Mouse (Mus musculus): Measurements from ENCODE around the gene Rps12-ps3.

The Rps12-ps3 gene

DNA sequence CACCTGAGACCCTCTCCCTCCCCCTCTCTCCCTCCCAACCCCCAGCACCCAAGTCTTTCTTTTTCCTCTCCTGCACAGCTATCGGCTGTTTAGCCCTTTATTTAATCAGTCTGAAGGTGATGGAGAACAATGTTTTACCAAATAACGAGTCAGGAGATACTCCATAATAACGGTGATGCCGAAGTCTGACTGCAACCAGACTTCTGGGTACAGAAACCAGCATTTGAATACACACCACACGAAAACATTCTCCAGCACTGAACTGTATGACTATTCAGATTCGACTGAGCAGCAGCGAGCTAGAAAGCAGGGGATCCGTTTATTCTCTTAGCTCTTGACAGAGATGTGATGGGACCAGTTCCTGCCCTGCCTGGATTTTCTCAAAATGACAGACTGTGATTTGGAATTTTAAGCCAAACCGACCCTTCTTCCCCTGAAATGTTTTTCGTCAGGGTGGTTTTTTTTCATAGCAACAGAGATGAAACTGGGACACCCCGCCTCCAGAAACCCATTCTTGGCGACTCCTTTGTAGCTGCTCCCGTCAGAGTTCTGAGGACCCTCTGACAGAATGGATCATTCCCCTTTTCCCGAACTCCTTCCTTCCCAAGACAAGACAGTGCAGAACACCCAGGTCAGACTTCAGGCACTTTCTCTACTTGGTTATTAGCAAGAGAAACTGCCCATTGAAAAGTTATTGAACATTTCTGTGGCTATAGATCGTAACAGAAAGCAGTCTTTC lies 29.2 kb downstream of the Rps12-ps3 start:
- peak in 1 of 2 experiments; percentile 3 for DNase-seq (ENCODE audit: low spot score in 2 of 2)

DNA sequence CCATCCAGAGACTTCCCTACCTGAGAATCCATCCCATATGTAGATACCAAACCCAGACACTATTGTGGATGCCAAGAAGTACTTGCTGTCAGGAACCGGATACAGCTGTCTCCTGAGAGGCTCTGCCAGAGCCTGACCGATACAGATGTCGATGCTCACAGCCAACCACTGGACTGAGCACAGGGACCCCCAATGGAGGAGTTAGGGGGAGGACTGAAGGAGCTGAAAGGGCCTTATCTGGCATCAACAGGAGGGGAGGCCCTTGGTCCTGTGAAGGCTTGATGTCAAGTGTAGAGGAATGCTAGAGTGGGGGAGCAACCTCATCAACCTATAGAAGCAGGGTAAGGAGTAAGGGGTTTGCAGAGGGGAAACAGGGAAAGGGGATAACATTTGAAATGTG lies 30.7 kb downstream of the Rps12-ps3 start:
- DNase-seq (ENCODE audit: low spot score in 2 of 2) = peak in 1 of 2 experiments; percentile 47

DNA sequence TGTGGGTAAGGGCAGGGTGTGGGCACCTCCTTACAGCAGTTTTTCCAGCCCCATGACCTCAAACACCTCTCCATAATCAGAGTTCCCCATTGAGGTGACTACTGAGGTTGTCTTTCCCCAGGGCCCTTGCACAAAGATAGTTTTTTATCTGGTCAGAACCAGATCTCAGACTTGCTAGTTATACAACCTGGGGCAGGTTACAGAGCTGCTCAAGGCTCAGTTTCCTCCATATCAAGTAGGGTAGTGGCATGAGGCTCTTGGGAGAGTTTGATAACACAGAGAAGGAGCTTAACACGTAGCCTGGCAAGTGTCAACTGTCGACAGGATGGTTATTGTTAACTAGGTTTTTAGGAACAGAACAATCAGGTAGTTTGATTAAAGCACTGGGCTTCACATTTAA lies 32.8 kb downstream of the Rps12-ps3 start:
- DNase-seq (ENCODE audit: low spot score in 2 of 2) = peak in 1 of 2 experiments; percentile 12

DNA sequence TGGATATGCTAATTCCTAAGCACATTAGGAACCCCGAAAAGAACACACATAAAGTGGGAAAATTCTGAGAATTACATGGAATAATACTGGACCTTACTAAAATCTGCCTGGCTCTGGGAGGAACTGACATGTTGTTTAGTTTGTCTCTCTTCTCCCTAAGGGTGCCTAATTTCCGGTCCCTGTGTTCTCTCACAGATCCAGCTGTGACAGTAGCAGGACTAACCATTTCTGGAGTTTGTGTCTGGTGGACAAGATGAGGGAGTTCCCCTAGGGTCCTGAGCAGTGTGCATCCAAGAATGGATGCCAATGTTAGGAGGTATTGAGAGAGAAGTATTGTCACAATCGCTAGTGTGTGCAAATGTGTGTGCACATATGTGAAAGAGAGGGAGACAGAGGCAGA lies 34.3 kb downstream of the Rps12-ps3 start:
- DNase-seq (ENCODE audit: low spot score in 2 of 2) = no peak

DNA sequence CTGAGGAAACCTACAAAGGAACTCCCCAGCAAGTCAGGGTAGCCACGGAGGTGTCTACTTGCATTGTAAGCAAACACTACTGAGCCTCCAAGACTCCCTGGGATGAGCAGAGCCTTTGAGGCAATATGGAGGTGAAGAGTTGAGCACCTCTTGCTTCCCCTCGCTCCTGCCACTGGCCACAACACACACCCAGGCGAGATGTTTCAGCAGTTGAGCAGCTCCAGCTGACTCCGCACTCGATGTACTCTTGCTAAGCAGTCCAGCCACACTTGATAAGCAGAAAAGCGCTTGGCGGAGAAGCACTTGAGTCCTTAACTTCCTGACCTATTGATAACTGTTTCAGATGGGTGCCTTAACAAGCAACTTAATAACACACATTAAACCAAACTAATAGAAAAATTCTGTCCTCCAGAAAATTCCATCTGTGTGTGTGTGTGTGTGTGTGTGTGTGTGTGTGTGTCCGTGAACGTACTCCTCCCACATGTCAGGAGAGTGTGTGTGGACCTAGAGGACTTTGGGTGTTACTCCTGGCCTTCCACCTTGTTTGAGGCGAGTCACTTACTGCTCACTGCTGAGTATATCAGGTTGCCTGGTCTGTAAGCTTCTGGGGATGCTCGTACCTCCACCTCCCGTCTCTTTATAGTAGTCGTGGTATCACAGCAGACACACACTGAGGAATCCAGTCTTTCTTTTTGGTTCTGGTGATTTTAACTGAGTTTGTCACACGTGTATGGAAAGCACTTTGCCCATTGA lies 34.9 kb downstream of the Rps12-ps3 start:
- DNase-seq (ENCODE audit: low spot score in 2 of 2) = peak in 1 of 2 experiments; percentile 34

DNA sequence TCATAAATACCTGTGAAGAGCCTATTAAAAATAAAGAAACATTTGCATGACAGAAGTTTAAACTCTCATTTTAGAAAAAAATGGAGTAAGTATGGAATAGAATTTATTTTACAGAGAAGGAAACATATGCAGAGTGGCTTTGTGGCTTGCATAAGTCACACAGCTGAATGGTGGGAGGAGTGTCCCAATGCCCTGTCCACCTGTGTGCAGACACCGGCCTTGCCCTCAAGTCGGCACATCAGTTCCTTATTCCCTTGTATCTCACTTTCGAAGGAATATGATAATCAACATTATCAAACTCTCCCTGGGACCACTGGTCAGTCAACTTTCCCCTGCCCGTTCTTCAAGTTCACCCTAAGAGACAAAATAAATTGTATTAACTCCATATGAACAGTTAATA lies 35.8 kb downstream of the Rps12-ps3 start:
- no peak for DNase-seq (ENCODE audit: low spot score in 2 of 2)

DNA sequence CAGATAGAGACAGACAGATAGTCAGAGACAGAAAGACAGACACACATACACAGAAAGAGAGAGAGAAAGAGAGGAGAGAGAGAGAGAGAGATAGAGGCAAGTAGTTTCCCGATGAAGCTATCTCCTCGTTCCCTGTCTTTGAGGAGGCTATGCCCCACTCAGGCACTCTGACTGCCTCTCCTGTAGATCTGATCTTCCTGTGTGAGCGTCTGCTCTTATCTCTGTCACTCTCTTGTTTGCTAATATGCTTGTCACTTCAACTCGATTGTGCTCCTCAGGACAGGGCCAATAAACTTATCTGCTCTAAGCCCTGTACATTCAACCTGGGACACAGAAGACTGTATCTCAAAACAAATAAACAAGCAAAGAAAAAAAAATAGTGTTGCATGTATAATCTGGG lies 37.1 kb downstream of the Rps12-ps3 start:
- DNase-seq (ENCODE audit: low spot score in 2 of 2) = no peak

DNA sequence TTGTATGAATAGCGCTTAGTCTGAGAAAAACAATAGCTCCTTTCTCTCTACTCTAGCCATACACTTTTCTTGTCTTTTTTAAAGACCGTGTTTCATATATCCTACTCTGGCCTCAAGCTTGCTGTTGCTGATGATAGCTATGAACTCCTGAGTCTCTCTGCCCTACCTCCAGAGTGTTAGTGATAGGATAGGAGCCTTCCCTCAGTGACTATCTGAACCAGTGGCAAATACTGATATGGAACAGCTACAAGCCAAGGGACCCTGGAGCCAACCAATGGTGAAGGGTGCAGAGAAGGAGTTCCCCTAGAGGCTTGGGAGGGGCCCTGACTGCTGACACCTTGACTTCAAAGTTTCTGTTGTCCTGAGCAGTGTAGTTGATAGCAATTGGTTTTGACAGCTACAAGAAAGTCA lies 38.4 kb downstream of the Rps12-ps3 start:
- no peak for DNase-seq (ENCODE audit: low spot score in 2 of 2)

DNA sequence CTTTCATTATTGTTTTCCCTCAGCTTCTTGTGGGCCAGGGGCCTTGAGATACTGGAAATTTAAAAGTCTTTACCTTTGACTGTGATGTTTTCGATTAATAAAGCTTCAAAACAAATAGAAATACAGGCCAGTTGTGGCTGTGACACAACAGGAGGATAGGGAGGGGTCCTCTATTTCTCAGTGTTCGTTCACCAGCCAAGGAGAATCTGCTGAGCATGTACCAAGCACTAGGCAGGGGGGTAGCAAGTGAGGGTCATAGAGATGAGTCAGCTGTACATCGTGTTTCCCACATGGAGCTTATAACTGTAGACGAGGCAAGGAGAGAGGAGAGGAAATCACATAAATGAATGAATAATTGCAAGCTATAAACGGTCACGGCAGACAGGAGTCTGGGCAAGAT lies 40.6 kb downstream of the Rps12-ps3 start:
- no peak for DNase-seq (ENCODE audit: low spot score in 2 of 2)

DNA sequence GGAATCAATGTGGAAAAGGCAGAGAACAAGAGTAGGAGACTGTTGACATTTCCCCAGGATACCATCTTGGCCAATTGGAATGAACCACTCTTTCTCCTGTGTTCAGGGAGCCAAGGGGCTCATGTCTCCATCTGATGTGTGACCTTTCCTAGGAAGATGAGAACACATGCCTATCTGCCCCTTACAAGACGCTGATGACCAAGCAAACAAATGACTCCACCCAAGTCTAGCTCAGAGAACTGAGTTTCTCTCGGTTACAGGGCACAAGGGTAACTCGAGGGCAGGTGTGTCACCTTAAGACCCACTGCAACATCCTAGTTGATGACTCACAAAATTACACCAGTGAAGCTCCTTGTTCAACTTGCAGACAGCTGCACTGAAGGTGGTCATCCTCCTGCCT lies 41.6 kb downstream of the Rps12-ps3 start:
- DNase-seq (ENCODE audit: low spot score in 2 of 2) = no peak

DNA sequence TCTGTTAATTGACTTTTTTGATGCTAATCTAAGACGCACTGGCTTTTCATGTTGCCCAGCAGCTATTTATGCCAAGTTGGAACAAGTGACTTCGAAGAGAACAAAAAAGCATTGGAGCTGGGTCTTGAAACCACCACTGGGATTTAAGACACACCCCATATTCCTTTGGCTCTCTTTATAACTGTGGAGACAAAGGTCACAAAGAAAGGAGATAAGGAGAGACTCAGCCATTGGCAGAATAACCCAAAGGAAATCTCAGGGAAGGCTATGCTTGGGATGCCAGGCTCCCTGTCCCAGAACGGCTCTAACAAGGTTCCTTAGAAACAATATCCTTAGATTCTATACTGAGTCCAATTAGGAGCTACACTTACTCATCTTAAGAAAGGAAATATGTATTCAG lies 44.6 kb downstream of the Rps12-ps3 start:
- no peak for DNase-seq (ENCODE audit: low spot score in 2 of 2)

DNA sequence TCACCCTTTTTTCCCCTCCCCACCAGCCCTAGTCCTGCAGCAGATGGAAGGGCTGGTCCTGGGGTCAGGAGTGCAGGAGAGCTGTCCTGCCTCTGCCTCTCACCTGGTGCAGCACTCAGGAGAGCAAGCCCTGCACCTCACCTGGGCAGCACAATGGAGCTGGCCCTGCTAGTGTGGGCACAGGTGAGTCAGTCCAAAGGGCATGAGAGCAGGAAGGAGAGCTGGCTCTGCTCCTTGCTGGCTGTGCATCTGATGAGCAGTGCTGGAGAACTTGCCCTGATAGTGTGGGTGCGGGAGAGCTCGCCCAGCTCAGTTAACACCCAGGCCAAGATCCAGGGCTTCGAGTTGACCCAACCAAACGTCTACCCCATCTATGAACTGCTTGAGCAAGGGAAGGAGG lies 45.8 kb downstream of the Rps12-ps3 start:
- no peak for DNase-seq (ENCODE audit: low spot score in 2 of 2)

DNA sequence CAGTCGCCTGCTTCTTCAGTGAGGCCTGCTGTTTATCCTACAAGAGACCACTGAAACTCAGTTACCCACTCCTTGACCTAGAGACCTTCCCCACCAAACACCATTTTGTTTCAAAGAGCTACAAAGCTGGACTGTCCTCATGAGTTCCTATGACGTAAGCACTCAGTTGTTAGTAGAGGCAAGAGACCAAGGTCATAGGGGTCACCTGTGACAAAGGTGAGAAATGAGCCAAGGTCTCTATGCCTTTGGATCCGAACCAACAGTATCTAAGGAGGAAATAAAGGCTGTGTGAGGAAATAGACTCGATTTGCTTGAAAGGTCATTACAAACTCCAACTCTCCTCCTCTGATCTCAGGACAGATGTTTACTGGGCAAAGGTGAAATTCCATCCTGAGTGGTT lies 48.9 kb downstream of the Rps12-ps3 start:
- DNase-seq (ENCODE audit: low spot score in 2 of 2) = no peak

Measured in spleen, postnatal 10 days (tissue).